Mouse (Mus musculus) spleen, postnatal 0 days (tissue): ENCODE data around the gene Cpeb1. TPM values are rescaled to one million over a fixed set of nuclear protein-coding genes. Genes with fewer than 3 reads are reported as not detected.

Experiments used
- polyA plus RNA-seq: library from polyadenylated mRNA; unstranded; fragments of >200 nt; fragmentation: Nextera tagmentation; extraction: Ambion mirVana; gene quantifications from 2 replicates; pipeline ENCODE4 v1.2.1, GENCODE M21; 2015

Gene Cpeb1
- polyA plus RNA-seq = 0.32 TPM in 2 replicates

GRCm38 (mm10) chr7:81455155-81455651, at the start of gene Cpeb1:
Gene Cpeb1, minus strand, starts transcription at chr7:81455465.

GRCm38 (mm10) chr7:81498181-81498580, 42.9 kb upstream of the Cpeb1 start, which contains the start of gene BC048679:
Gene BC048679, minus strand, starts transcription at chr7:81498281.

GRCm38 (mm10) chr7:81493331-81494021, 38.2 kb upstream of the Cpeb1 start, which contains the start of gene Ap3b2:
Gene Ap3b2, minus strand, starts transcription at chr7:81493925.

GRCm38 (mm10) chr7:81344544-81345446, 110.5 kb downstream of the Cpeb1 start, which contains the start of gene Rps17:
Gene Rps17, minus strand, starts transcription at chr7:81345254.

Other genes starting within 250 kb of the Cpeb1 start
- gene Pde8a, start 241.9 kb downstream of the Cpeb1 start, polyA plus RNA-seq = 2.9 and 3.7 TPM in 2 replicates
- 1,170 and 1,181 TPM in 2 replicates for gene Rps17, start 110.2 kb downstream of the Cpeb1 start, polyA plus RNA-seq
- 0.12 TPM in 1 of 2 replicates, not detected in the other for gene Ap3b2, start 38.5 kb upstream of the Cpeb1 start, polyA plus RNA-seq
- gene BC048679, start 42.8 kb upstream of the Cpeb1 start, polyA plus RNA-seq = not detected in 2 replicates
- gene Fsd2, start 111.5 kb upstream of the Cpeb1 start, polyA plus RNA-seq = 0.32 and 0.63 TPM in 2 replicates
- gene Whamm, start 115.8 kb upstream of the Cpeb1 start, polyA plus RNA-seq = 5.6 and 6.3 TPM in 2 replicates